Mouse (Mus musculus): ENCODE measurements at regions not wholly inside any gene's neighbourhood (a gene's known extent, or its start where the extent isn't known, plus 50 kb on each side); places are given as distances from the start of the nearest gene placed in this dataset.
"Not testable (repeated sequence)": the region's sequence is repeated elsewhere in the genome, so short reads cannot be mapped to it uniquely, and the experiment has no call there.

DNA sequence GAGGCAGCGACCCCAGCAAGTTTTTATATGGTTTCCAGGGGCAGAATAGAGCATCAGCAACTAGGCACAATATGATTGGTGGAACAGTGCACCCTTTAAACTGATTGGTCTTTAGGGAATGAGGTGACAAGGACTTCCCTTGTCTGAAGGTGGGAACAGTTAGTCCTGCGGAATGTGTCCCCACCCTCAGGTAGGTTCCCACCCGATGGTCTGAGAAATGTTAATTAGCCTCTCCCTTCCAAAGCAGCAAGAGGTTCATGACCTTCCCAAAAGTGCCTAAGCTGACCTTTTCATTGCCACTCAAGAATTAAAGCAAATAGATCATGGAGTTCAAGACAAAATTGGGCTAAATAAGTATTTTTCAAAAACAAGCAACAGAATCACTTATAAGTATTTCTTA is 248.8 kb upstream of the Gje1 start:
- not testable (repeated sequence) for H3K36me3 ChIP-seq; H3K27ac ChIP-seq (replicated peaks); H3K4me1 ChIP-seq (replicated peaks); H3K4me2 ChIP-seq; H3K4me3 ChIP-seq; H3K9me3 ChIP-seq; H3K27me3 ChIP-seq; ATAC-seq (ENCODE audit: low read depth); H3K9ac ChIP-seq
- whole genome bisulfite sequencing = 87% methylated on average over 3 of the region's 3 CpGs

DNA sequence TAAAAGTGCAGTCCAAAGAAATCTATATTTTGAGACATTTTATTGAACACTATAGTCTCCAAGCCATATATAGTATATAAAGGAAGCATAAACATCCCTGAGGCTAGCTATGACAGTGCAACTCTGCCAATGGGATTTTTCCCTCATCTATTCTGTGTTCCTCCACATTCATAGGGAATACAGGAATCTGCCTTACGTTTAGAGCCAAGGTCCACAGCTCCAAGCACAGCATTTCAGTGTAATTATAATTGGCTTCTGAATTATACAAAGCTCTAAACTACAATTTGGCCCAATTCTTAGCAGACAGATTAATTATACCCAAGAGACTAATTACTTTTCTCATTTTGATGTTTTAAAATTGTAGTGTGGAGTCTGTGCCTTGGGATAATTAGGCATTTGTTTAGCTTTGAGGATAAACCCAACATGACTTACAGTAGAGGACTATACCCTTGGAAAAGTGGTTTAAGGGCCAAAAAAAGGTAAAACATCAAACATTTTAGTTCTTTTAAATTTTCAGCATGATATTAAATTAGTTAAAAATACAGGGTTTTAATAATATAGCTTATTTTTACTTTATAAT is 235.0 kb upstream of the Gje1 start:
- Histone ChIP-seq H3K27me3 (no peaks in the 10 kb centered on the region), H3K9me3 (no peaks in the 10 kb centered on the region), H3K4me3 (no peak overlapping the region), H3K4me1 (replicated peaks) (no peaks in the 10 kb centered on the region), H3K4me2 (no peak overlapping the region), H3K36me3 (no peaks in the 10 kb centered on the region), H3K9ac (no peak overlapping the region), H3K27ac (replicated peaks) (no peak overlapping the region)
- 18% methylated on average over 1 of the region's 1 CpGs for WGBS
- peak; percentile 69 for ATAC-seq (ENCODE audit: low read depth)

DNA sequence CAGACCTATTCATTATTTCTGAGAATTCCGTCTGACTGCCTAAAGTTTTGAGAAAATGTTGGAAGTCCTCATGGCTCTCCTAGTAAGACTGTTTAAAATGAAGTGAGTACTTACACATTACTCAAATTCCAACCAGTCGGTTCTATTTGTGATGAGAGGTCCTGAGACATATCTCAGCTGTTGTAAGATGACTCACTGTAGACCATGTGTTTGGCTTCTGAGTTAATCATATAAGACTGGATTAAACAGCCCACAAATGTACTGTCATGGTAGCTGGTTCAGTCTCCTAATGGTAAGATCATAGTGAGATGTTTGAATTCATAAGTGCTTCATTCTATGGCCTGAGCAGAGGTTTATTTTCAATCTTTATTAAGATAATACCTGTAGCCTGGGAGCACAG is 223.9 kb upstream of the Gje1 start:
- no peak overlapping the region for H3K4me2 ChIP-seq
- H3K36me3 ChIP-seq = no peaks in the 10 kb centered on the region
- H3K9ac ChIP-seq = no peak overlapping the region
- ATAC-seq (ENCODE audit: low read depth) = no peak
- no peak overlapping the region for H3K4me3 ChIP-seq
- H3K9me3 ChIP-seq = no peaks in the 10 kb centered on the region
- no peaks in the 10 kb centered on the region for H3K27me3 ChIP-seq
- H3K4me1 ChIP-seq (replicated peaks) = no peaks in the 10 kb centered on the region
- no peak overlapping the region for H3K27ac ChIP-seq (replicated peaks)
- 83% methylated on average over 2 of the region's 2 CpGs for WGBS
